15 mouse cellular contexts compared by ENCODE assay signal in genomic region chr1:84722841-84723240, GRCm38 (mm10). TPM values are rescaled to one million over a fixed set of nuclear protein-coding genes. Genes with fewer than 3 reads are reported as not detected.
DNase-seq lines count a peak whose midpoint lies in the region; ATAC-seq and TF ChIP-seq lines count a peak whose summit lies in the region.
"Had no signal": no experiment of that assay in that cellular context is flagged by ENCODE, and none has a peak within 500 bp of the region (broad histone marks: within the 10 kb centered on the region; RNA-seq: fewer than 3 reads in every experiment).

No protein-coding gene starts in this region.

- no peak for DNase-seq in gastrocnemius, adult 2 months
- no peak for DNase-seq in gastrocnemius, adult 8-10 months (ENCODE audit: low spot score in 2 of 2)
- no peak for DNase-seq in lung, postnatal 36 days
- no peak for DNase-seq in midbrain, embryonic 14.5 days
- no peak for DNase-seq in thymus, postnatal 0 days (ENCODE audit: low spot score)
- DNase-seq: kidney, postnatal 14 days; right cerebral cortex, postnatal 4 days; thymus, adult 18-20 months had no signal

- H3K9ac ChIP-seq in lung, embryonic 16.5 days (ENCODE audit: low read length), result no peak overlapping the region
- H3K9ac ChIP-seq in heart, embryonic 13.5 days, result no peak overlapping the region; the same call in 1 of the 2 replicates
- no peak overlapping the region for H3K9ac ChIP-seq in midbrain, embryonic 14.5 days (replicated peaks; ENCODE audit: low read length)
- H3K9ac ChIP-seq: intestine, embryonic 15.5 days; midbrain, embryonic 15.5 days had no signal

- no peaks in the 10 kb centered on the region for H3K27me3 ChIP-seq in lung, embryonic 16.5 days (ENCODE audit: control insufficient read depth, insufficient read depth, low read depth, low read length)
- H3K27me3 ChIP-seq in heart, embryonic 13.5 days (replicated peaks), result no peaks in the 10 kb centered on the region
- H3K27me3 ChIP-seq in midbrain, embryonic 14.5 days (ENCODE audit: control insufficient read depth, insufficient read depth, low read length), result no peaks in the 10 kb centered on the region
- H3K27me3 ChIP-seq: intestine, embryonic 15.5 days; midbrain, embryonic 15.5 days had no signal

- peak; percentile 31; the same call in 1 of the 2 replicates for ATAC-seq in lung, embryonic 16.5 days (ENCODE audit: low read depth)
- ATAC-seq in heart, embryonic 13.5 days (ENCODE audit: extremely low read depth, insufficient number of reproducible peaks, low FRiP score, low TSS enrichment), result no peak
- ATAC-seq in megakaryocyte progenitor cell, adult 5-6 weeks (replicated peaks; ENCODE audit: poor library complexity), result peak; percentile 80
- ATAC-seq in midbrain, embryonic 14.5 days (ENCODE audit: low FRiP score, low TSS enrichment), result no peak
- ATAC-seq: lung, postnatal 0 days; midbrain, embryonic 15.5 days had no signal

- no peak for TF ChIP-seq CTCF in gastrocnemius, adult 2 months (IDR thresholded peaks at IDR 0.05)

- no peak overlapping the region for H3K4me2 ChIP-seq in lung, embryonic 16.5 days (ENCODE audit: low read depth, low read length)
- no peak overlapping the region for H3K4me2 ChIP-seq in heart, embryonic 13.5 days
- no peak overlapping the region for H3K4me2 ChIP-seq in midbrain, embryonic 14.5 days (ENCODE audit: low read length)
- H3K4me2 ChIP-seq: intestine, embryonic 15.5 days; midbrain, embryonic 15.5 days had no signal

- H3K4me3 ChIP-seq in gastrocnemius, adult 2 months, result no peak overlapping the region
- H3K4me3 ChIP-seq in lung, embryonic 16.5 days (ENCODE audit: low read length), result no peak overlapping the region
- H3K4me3 ChIP-seq in heart, embryonic 13.5 days, result no peak overlapping the region
- H3K4me3 ChIP-seq in midbrain, embryonic 14.5 days (replicated peaks; ENCODE audit: low read depth, low read length), result no peak overlapping the region
- H3K4me3 ChIP-seq: intestine, embryonic 15.5 days; limb, embryonic 10.5 days; midbrain, embryonic 15.5 days had no signal

- H3K9me3 ChIP-seq in lung, embryonic 16.5 days (ENCODE audit: control insufficient read depth, low read length), result no peaks in the 10 kb centered on the region
- H3K9me3 ChIP-seq in heart, embryonic 13.5 days, result no peaks in the 10 kb centered on the region
- H3K9me3 ChIP-seq in midbrain, embryonic 14.5 days (ENCODE audit: control insufficient read depth, low read length), result no peaks in the 10 kb centered on the region
- H3K9me3 ChIP-seq: intestine, embryonic 15.5 days; limb, embryonic 10.5 days; midbrain, embryonic 15.5 days had no signal

- H3K27ac ChIP-seq in gastrocnemius, adult 2 months, result peak overlapping the region; percentile 3; the same call in 1 of the 2 replicates
- H3K27ac ChIP-seq in lung, embryonic 16.5 days (ENCODE audit: low read length), result no peak overlapping the region
- peak overlapping the region; percentile 74 for H3K27ac ChIP-seq in heart, embryonic 13.5 days (replicated peaks)
- no peak overlapping the region for H3K27ac ChIP-seq in midbrain, embryonic 14.5 days (replicated peaks; ENCODE audit: low read depth, low read length)
- H3K27ac ChIP-seq: intestine, embryonic 15.5 days; limb, embryonic 10.5 days; midbrain, embryonic 15.5 days had no signal

- H3K36me3 ChIP-seq in lung, embryonic 16.5 days (ENCODE audit: control insufficient read depth, insufficient read depth, low read length), result peaks cover 23% of the 10 kb centered on the region
- peaks cover 60% of the 10 kb centered on the region for H3K36me3 ChIP-seq in heart, embryonic 13.5 days
- H3K36me3 ChIP-seq in midbrain, embryonic 14.5 days (ENCODE audit: control insufficient read depth, insufficient read depth, low read length), result peaks cover 56% of the 10 kb centered on the region

- intact Hi-C loops in gastrocnemius, adult 2 months (cut with DNase I), result no loop called here

- H3K4me1 ChIP-seq in lung, embryonic 16.5 days (replicated peaks; ENCODE audit: control insufficient read depth, insufficient read depth, low read length), result no peaks in the 10 kb centered on the region
- peaks cover 28% of the 10 kb centered on the region for H3K4me1 ChIP-seq in heart, embryonic 13.5 days
- no peaks in the 10 kb centered on the region for H3K4me1 ChIP-seq in midbrain, embryonic 14.5 days (ENCODE audit: control insufficient read depth, insufficient read depth, low read length)
- H3K4me1 ChIP-seq: intestine, embryonic 15.5 days; limb, embryonic 10.5 days; midbrain, embryonic 15.5 days had no signal

RNA-seq across cellular contexts. Expression of gene Dner, which starts 26.8 kb away (rescaled TPM):
- not detected for total RNA-seq in gastrocnemius, adult 2 months (2021)
- total RNA-seq in gastrocnemius, adult 8-10 months (2022), result not detected
- polyA plus RNA-seq in lung, embryonic 16.5 days (2015; fragmentation: Nextera tagmentation; extraction: Ambion mirVana), result 1.2 and 2.5 TPM in 2 replicates
- 1.2 and 1.5 TPM in 2 replicates for polyA plus RNA-seq in heart, embryonic 13.5 days (2015; fragmentation: Nextera tagmentation; extraction: Ambion mirVana)
- 0.12 TPM in 1 of 2 replicates, not detected in the other for total RNA-seq in megakaryocyte progenitor cell, adult 5-6 weeks (2015)
- total RNA-seq in megakaryocyte progenitor cell, adult 5-6 weeks (2017), result not detected in 2 replicates
- 241 and 244 TPM in 2 replicates for polyA plus RNA-seq in midbrain, embryonic 14.5 days (2014; fragmentation: Nextera tagmentation; extraction: Ambion mirVana)
- 0.16 and 0.22 TPM in 2 replicates for polyA plus RNA-seq in thymus, postnatal 0 days (2015; fragmentation: Nextera tagmentation; extraction: Ambion mirVana)

Comparison
In these comparisons a context has a peak if more than half of its experiments do, and no peak if none do; other contexts are left out.
1. H3K27ac ChIP-seq: peak in gastrocnemius, adult 2 months (single experiment) and heart, embryonic 13.5 days (single experiment); none in lung, embryonic 16.5 days (single experiment) and midbrain, embryonic 14.5 days (single experiment).
2. ATAC-seq: peak in lung, embryonic 16.5 days (single experiment) and megakaryocyte progenitor cell, adult 5-6 weeks (single experiment); none in heart, embryonic 13.5 days (single experiment) and midbrain, embryonic 14.5 days (single experiment).
3. RNA of gene Dner, which starts 26.8 kb away (polyA plus RNA-seq): 241 to 244 TPM in midbrain, embryonic 14.5 days; 1.2 to 1.5 TPM in heart, embryonic 13.5 days, 1.2 to 2.5 TPM in lung, embryonic 16.5 days and 0.16 to 0.22 TPM in thymus, postnatal 0 days; every median in the first group is over 10 times any median in the second.